Mouse (Mus musculus) CD4-positive, CD25-positive, alpha-beta regulatory T cell, adult 2 months (primary cell): ENCODE data around the gene Anks1.

Experiments used
- DNase-seq: peaks from one replicate; pipeline ENCODE4 v3.0.0-alpha.2; 2012; ENCODE audit warnings: low read depth, low spot score

Gene Anks1

DNA sequence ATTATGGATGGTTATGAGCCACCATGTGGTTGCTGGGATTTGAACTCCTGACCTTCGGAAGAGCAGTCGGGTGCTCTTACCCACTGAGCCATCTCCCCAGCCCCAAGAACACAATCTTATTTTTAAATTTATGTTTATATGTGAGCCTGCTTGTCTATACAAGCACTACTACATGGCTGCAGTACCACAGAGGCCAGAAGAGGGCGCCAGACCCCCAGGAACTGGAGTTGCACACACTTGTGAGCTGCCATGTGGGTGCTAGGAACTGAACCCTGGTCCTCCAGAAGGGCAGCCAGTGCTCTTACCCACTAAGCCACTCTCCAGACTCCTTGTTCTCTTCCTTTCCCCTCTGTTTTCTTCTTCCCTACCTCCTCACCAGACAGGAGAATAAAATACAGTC, 184.7 kb downstream of the Anks1 start:
- DNase-seq, result peak; percentile 31

GRCm38 (mm10) chr17:28096418-28096817, 187.3 kb downstream of the Anks1 start:
- DNase-seq, result no peak

GRCm38 (mm10) chr17:28097308-28097707, 188.2 kb downstream of the Anks1 start:
- no peak for DNase-seq

- no peak for DNase-seq
These were observed 190.0 kb downstream of the Anks1 start for GRCm38 (mm10) chr17:28099086-28099485.

GRCm38 (mm10) chr17:28100669-28101068, 191.6 kb downstream of the Anks1 start:
- DNase-seq, result peak; percentile 29

DNA sequence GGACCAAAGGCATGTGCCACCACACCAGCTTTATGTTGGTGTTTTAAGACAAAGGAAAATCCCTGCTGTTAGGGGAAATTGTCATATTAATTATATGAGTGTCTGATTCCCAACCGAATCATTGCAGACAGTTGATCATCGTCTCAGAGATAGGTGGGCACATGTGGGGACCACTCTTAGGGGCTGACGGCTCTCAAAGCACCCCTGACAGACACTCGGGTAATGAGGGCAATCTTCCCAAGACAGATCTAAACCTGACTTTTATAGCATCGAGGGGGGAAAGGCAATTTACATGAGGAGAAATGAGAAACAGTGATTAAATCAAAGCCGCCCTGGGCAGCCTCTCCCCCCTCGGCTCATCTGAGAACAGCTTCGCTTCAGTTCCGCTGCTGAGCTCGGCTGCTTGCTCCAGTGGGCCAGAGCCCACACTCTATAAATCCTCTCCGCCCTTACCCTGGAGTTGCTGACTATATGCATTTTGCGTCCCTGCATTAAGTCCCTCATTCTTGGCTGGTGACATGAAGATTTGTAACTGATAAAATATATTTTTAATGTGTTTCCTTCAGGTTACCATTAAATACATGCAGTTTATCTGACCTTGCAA, 192.3 kb downstream of the Anks1 start:
- no peak for DNase-seq

DNA sequence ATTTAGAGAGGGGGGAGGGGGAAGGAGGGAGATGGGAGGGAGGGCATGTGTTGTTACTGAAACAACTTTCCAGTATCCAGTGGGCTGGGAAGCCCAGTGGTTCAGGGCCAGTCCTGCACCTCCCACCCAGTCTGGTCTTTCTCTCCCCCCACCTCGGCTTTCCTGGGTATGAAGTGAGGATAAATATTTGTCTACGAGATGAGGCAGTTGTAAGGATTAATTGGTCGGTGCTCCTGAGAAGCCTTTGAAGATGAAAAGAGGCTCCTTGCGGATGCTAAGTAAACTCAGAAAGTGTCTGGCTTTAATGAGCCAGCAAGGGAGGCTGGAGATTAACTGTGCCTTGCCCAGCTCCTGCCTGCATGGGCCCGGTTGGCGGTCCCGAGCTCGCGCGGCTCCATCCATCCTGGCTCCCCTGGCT, 192.8 kb downstream of the Anks1 start:
- DNase-seq, result no peak

DNA sequence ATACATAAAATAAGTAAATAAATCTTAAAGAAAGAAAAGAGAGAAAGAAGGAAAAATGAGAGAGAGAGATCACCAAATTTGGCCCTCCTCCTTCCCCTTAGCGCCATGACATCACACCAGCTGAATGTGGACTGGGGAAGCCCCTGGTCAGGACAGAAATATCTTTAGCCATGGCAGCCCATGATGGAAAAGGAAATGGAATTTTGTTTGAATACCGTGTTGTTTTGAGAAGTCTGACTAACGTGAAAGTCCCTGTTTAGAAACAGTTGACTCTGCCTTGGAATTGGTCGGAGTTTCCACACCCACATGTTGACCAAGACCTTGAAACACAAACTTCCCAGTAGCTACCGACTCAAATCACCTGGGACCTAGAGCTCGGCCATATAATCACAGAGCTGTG, 195.3 kb downstream of the Anks1 start:
- no peak for DNase-seq

DNA sequence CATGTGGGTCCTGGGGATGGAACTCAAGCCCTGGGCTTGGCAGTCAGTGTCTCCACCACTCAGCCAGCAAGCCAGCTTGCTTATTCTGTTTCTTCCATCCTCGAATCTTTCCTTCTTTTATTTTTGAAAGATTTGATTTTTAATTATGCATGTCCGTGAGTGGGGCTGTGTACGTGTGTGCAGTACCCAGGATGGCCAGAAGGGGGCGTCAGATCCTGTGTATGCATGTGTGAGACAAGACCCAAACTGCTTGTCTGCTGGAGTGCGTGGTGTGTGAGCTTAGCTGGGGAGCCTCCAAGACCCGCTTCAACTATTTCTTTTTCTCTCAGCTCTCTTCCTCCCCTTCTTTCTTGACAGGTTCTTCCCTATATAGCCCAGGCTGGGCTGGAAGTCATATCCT, 197.2 kb downstream of the Anks1 start:
- peak; percentile 36 for DNase-seq

- DNase-seq, result no peak
These were observed 198.2 kb downstream of the Anks1 start for GRCm38 (mm10) chr17:28107275-28107674.

GRCm38 (mm10) chr17:28112266-28112665, 203.2 kb downstream of the Anks1 start:
- no peak for DNase-seq
